Mouse (Mus musculus) forebrain, embryonic 15.5 days (tissue): ENCODE measurements around the gene Prkd1. TPM values are rescaled to one million over a fixed set of nuclear protein-coding genes. Genes with fewer than 3 reads are reported as not detected.
A peak's percentile ranks its signal among the peaks of the same experiment; 100 is the strongest.

ENCODE experiments used
- ATAC-seq: fragments of 200-750 bp; cut with Nextera tagmentation; replicated peaks from 2 replicates; pipeline ENCODE4 v1.8.0; 2017; ENCODE audit warnings: mild to moderate bottlenecking, moderate TSS enrichment, moderate library complexity
- H3K27ac ChIP-seq: fragments of 300-500 bp; sonication (generic); replicated peaks from 2 replicates; pipeline ENCODE4 v1.5.1; 2015; ENCODE audit warnings: mild to moderate bottlenecking, inconsistent platforms
- H3K27me3 ChIP-seq: fragments of 300-500 bp; sonication (generic); 2 replicates; pipeline ENCODE4 v1.6.1; 2015; ENCODE audit warnings: inconsistent platforms
- H3K36me3 ChIP-seq: fragments of 300-500 bp; sonication (generic); 2 replicates; pipeline ENCODE4 v1.6.1; 2015; ENCODE audit warnings: mild to moderate bottlenecking, inconsistent platforms
- H3K4me1 ChIP-seq: fragments of 300-500 bp; sonication (generic); 2 replicates; pipeline ENCODE4 v1.6.1; 2015; ENCODE audit warnings: inconsistent platforms
- H3K4me2 ChIP-seq: fragments of 300-500 bp; sonication (generic); replicated peaks from 2 replicates; pipeline ENCODE4 v1.6.1; 2015; ENCODE audit warnings: mild to moderate bottlenecking, inconsistent platforms
- H3K4me3 ChIP-seq: fragments of 300-500 bp; sonication (generic); 2 replicates; pipeline ENCODE4 v1.5.1; 2015; ENCODE audit warnings: mild to moderate bottlenecking, inconsistent platforms
- H3K9ac ChIP-seq: fragments of 300-500 bp; sonication (generic); replicated peaks from 2 replicates; pipeline ENCODE4 v1.6.1; 2015; ENCODE audit warnings: mild to moderate bottlenecking, inconsistent platforms
- H3K9me3 ChIP-seq: fragments of 300-500 bp; sonication (generic); 2 replicates; pipeline ENCODE4 v1.6.1; 2016; ENCODE audit warnings: inconsistent platforms
- WGBS: fragments of 180-500 bp; shearing (Covaris S2); methylation state at CpG from one replicate; pipeline ENCODE4 v1.1.7; 2015; ENCODE audit warnings: mixed read lengths; 5-methylcytosine and 5-hydroxymethylcytosine counted together
- polyA plus RNA-seq: library from polyadenylated mRNA; unstranded; fragments of >200 nt; fragmentation: Nextera tagmentation; extraction: Ambion mirVana; gene quantifications from 2 replicates; pipeline ENCODE4 v1.2.1, GENCODE M21; 2015

The Prkd1 gene
- polyA plus RNA-seq, 1 experiment from 2014 or later: 6.6 TPM

DNA sequence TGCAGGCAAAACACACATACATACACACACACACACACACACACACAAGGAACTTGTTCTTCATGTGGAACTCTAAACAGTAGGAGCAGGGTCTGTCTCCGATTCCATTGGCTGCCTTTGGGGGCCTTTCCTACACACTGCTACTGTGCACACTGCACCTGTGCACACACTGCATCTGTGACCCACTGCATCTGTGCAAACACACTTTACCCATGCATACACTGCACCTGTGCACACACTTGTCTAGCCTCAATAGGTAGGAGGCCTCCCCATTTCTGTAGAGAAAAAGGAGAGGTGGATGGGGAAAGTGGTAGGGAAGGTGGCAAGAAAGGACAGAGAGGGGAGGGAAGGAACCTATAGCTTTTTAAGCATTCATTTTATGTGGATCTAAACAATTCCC is 49.5 kb downstream of the Prkd1 start:
- peaks cover 32% of the 10 kb centered on the region for H3K4me1 ChIP-seq
- H3K27me3 ChIP-seq: no peaks in the 10 kb centered on the region
- H3K27ac ChIP-seq: no peak overlapping the region
- no peaks in the 10 kb centered on the region for H3K36me3 ChIP-seq
- ATAC-seq: no peak
- no peaks in the 10 kb centered on the region for H3K9me3 ChIP-seq
- H3K4me3 ChIP-seq: no peak overlapping the region
- H3K9ac ChIP-seq: no peak overlapping the region
- no peak overlapping the region for H3K4me2 ChIP-seq
- WGBS: 92% methylated on average over 1 of the region's 1 CpGs

GRCm38 (mm10) chr12:50598053-50598988 is 50.6 kb downstream of the Prkd1 start:
- H3K27ac ChIP-seq: peak overlapping the region; percentile 68
- 64% methylated on average over 9 of the region's 9 CpGs for WGBS
- H3K36me3 ChIP-seq: no peaks in the 10 kb centered on the region
- H3K27me3 ChIP-seq: no peaks in the 10 kb centered on the region
- peaks cover 32% of the 10 kb centered on the region for H3K4me1 ChIP-seq
- no peak overlapping the region for H3K4me3 ChIP-seq
- H3K9ac ChIP-seq: no peak overlapping the region
- no peak overlapping the region for H3K4me2 ChIP-seq
- ATAC-seq: peak; percentile 77; the same call in 1 of the 2 replicates
- no peaks in the 10 kb centered on the region for H3K9me3 ChIP-seq

- Histone ChIP-seq H3K4me3 (no peak overlapping the region), H3K27me3 (no peaks in the 10 kb centered on the region)
- 65% methylated on average over 4 of the region's 4 CpGs for WGBS
Measured at GRCm38 (mm10) chr12:50597467-50597866, 51.4 kb downstream of the Prkd1 start.

DNA sequence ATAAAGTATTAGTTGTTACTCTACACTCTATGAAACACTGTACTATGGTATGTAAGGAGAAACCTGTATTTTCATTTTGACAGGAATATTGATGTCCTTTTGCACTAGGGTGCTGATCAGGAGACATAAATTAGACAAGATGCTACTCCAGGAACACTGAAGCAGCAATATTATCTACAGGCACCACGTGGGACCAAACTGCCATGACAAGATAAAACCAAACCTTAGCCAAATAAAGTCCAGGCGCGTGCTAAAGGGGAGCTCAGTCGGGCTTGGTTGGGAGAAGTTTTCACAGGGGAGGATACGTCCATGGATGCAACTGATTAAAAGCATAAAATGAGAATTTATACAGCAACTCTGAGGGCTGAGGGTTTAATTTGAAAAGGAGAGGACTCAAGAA is 53.1 kb downstream of the Prkd1 start:
- peaks cover 32% of the 10 kb centered on the region for H3K4me1 ChIP-seq
- 90% methylated on average over 5 of the region's 5 CpGs for WGBS
- H3K9me3 ChIP-seq: no peaks in the 10 kb centered on the region
- no peak overlapping the region for H3K9ac ChIP-seq
- no peak overlapping the region for H3K4me3 ChIP-seq
- H3K27me3 ChIP-seq: no peaks in the 10 kb centered on the region
- no peak overlapping the region for H3K4me2 ChIP-seq
- H3K27ac ChIP-seq: no peak overlapping the region
- H3K36me3 ChIP-seq: no peaks in the 10 kb centered on the region
- no peak for ATAC-seq

More at GRCm38 (mm10) chr12:50597467-50597866, 51.4 kb downstream of the Prkd1 start:
- peak overlapping the region; percentile 68 for H3K27ac ChIP-seq
- H3K4me1 ChIP-seq: peaks cover 32% of the 10 kb centered on the region
- peak; percentile 49; the same call in 1 of the 2 replicates for ATAC-seq
- no peaks in the 10 kb centered on the region for H3K36me3 ChIP-seq
- H3K9me3 ChIP-seq: no peaks in the 10 kb centered on the region
- no peak overlapping the region for H3K9ac ChIP-seq
- H3K4me2 ChIP-seq: no peak overlapping the region

GRCm38 (mm10) chr12:50594506-50594905 is 54.4 kb downstream of the Prkd1 start:
- Histone ChIP-seq H3K4me2 (no peak overlapping the region), H3K4me3 (no peak overlapping the region), H3K4me1 (peaks cover 31% of the 10 kb centered on the region), H3K36me3 (no peaks in the 10 kb centered on the region), H3K9ac (no peak overlapping the region), H3K27ac (no peak overlapping the region), H3K9me3 (no peaks in the 10 kb centered on the region), H3K27me3 (no peaks in the 10 kb centered on the region)
- 61% methylated on average over 6 of the region's 6 CpGs for WGBS
- ATAC-seq: no peak

GRCm38 (mm10) chr12:50593481-50593880 is 55.4 kb downstream of the Prkd1 start:
- Histone ChIP-seq H3K27ac (no peak overlapping the region), H3K4me2 (no peak overlapping the region), H3K27me3 (no peaks in the 10 kb centered on the region), H3K4me1 (peaks cover 21% of the 10 kb centered on the region), H3K4me3 (no peak overlapping the region), H3K36me3 (no peaks in the 10 kb centered on the region), H3K9ac (no peak overlapping the region), H3K9me3 (no peaks in the 10 kb centered on the region)
- WGBS: 75% methylated on average over 2 of the region's 2 CpGs
- ATAC-seq: no peak

DNA sequence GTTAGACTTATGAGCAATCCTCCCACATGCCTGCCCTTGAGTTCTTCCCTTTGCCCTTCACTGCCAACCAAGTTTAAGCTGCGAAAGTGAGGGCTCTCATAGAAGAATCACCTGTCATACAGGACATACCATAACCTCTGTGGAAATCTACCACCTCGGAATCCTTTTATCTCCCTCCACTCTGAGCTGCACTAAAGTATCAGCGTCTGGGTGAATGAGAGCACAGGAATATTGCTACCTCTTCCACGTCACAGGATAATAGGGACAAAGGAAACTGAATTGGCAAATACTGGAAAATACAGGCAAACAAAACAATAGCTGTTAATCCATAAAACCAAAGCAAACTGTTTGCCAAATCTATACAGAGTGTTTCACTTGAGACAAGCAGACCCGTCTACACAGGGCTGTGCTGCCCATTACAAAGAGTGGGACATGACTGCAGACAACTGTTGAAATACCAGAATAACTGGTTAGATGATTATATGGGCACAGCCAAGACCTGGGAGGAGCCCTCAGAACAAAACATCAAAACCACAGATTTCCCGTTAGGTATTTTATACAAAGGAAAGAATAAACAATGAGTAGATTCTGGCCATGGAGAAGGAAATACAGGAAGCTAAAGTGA is 60.6 kb downstream of the Prkd1 start:
- no peaks in the 10 kb centered on the region for H3K9me3 ChIP-seq
- 77% methylated on average over 6 of the region's 6 CpGs for WGBS
- H3K9ac ChIP-seq: no peak overlapping the region
- no peaks in the 10 kb centered on the region for H3K27me3 ChIP-seq
- H3K4me3 ChIP-seq: no peak overlapping the region
- H3K4me1 ChIP-seq: no peaks in the 10 kb centered on the region
- no peak overlapping the region for H3K27ac ChIP-seq
- no peak for ATAC-seq
- no peaks in the 10 kb centered on the region for H3K36me3 ChIP-seq
- no peak overlapping the region for H3K4me2 ChIP-seq

- Histone ChIP-seq H3K4me2 (no peak overlapping the region), H3K36me3 (no peaks in the 10 kb centered on the region), H3K4me1 (peaks cover 4% of the 10 kb centered on the region; the same call in 1 of the 2 replicates), H3K4me3 (no peak overlapping the region), H3K27ac (no peak overlapping the region), H3K9ac (no peak overlapping the region), H3K27me3 (no peaks in the 10 kb centered on the region), H3K9me3 (no peaks in the 10 kb centered on the region)
- ATAC-seq: peak; percentile 61; the same call in 1 of the 2 replicates
- 57% methylated on average over 1 of the region's 1 CpGs for WGBS
Measured at GRCm38 (mm10) chr12:50565198-50565597, 83.7 kb downstream of the Prkd1 start.

GRCm38 (mm10) chr12:50560536-50560935 is 88.4 kb downstream of the Prkd1 start:
- H3K27ac ChIP-seq: no peak overlapping the region
- H3K4me2 ChIP-seq: no peak overlapping the region
- H3K4me3 ChIP-seq: no peak overlapping the region
- H3K4me1 ChIP-seq: peaks cover 7% of the 10 kb centered on the region; the same call in 1 of the 2 replicates
- H3K27me3 ChIP-seq: no peaks in the 10 kb centered on the region
- H3K9ac ChIP-seq: no peak overlapping the region
- no peaks in the 10 kb centered on the region for H3K36me3 ChIP-seq
- 37% methylated on average over 1 of the region's 1 CpGs for WGBS
- H3K9me3 ChIP-seq: no peaks in the 10 kb centered on the region
- no peak for ATAC-seq

DNA sequence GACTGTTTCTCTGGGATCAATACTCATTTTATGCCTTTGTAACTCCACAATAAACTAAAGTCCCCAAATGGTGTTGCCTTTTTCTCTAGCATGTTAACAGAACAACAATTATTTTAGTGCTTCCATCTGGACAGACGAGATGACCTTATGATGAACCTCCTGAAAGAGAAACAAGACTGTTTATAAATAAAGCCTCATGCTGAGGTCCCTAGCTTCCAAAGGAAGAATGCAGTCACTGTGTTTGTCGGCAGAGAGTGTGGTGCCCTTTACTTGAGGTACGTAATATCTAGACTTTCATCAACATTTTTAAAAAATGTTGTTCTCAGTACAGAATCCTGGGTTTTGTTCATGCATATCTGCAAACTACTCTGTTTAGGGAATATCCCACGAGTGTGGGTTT is 90.7 kb downstream of the Prkd1 start:
- no peaks in the 10 kb centered on the region for H3K9me3 ChIP-seq
- no peak overlapping the region for H3K9ac ChIP-seq
- no peaks in the 10 kb centered on the region for H3K27me3 ChIP-seq
- H3K4me2 ChIP-seq: no peak overlapping the region
- H3K36me3 ChIP-seq: no peaks in the 10 kb centered on the region
- H3K27ac ChIP-seq: no peak overlapping the region
- 54% methylated on average over 4 of the region's 4 CpGs for WGBS
- no peak for ATAC-seq
- no peak overlapping the region for H3K4me3 ChIP-seq
- H3K4me1 ChIP-seq: 0 out of 2 replicates have a peak, but pooled peaks cover 3% of the 10 kb centered on the region

DNA sequence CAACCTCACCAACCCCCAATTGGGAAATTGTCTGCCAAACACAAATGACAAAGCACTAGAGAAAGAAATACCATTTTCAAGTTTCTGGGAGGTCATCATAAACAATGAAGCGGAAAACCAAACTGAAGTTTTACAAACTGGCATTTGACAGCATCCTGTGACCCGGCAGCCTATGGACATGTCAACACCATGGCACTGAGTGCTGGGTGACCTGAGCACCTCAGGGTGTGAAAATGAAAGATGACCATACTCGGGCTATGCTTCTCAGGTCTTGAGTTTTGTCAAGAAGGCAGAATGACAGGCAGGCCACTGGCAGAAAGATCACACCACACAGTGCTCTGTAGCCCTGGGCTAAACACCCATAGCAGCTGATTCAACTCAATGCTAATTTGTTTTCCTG is 94.7 kb downstream of the Prkd1 start:
- ATAC-seq: no peak; the same call in 1 of the 2 replicates
- Histone ChIP-seq H3K4me1 (peaks cover 15% of the 10 kb centered on the region), H3K27me3 (no peaks in the 10 kb centered on the region), H3K27ac (no peak overlapping the region), H3K9me3 (no peaks in the 10 kb centered on the region), H3K36me3 (no peaks in the 10 kb centered on the region), H3K9ac (no peak overlapping the region), H3K4me2 (no peak overlapping the region), H3K4me3 (no peak overlapping the region)
- WGBS: 66% methylated on average over 3 of the region's 3 CpGs

- H3K4me2 ChIP-seq: no peak overlapping the region
- no peaks in the 10 kb centered on the region for H3K27me3 ChIP-seq
- 41% methylated on average over 8 of the region's 8 CpGs for WGBS
- H3K4me3 ChIP-seq: no peak overlapping the region
- ATAC-seq: peak; percentile 68
- H3K36me3 ChIP-seq: no peaks in the 10 kb centered on the region
- peak overlapping the region; percentile 53 for H3K27ac ChIP-seq
- H3K9ac ChIP-seq: no peak overlapping the region
- peaks cover 36% of the 10 kb centered on the region for H3K4me1 ChIP-seq
- no peaks in the 10 kb centered on the region for H3K9me3 ChIP-seq
Measured at GRCm38 (mm10) chr12:50549860-50550555, 98.9 kb downstream of the Prkd1 start.
